Mouse (Mus musculus) heart, embryonic 12.5 days (tissue): ENCODE results near the gene Hebp1. TPM values are rescaled to one million over a fixed set of nuclear protein-coding genes. Genes with fewer than 3 reads are reported as not detected.
A peak's percentile ranks its signal among the peaks of the same experiment; 100 is the strongest.

Experiments used
- ATAC-seq: fragments of 200-750 bp; cut with Nextera tagmentation; 2 replicates; pipeline ENCODE4 v1.8.0; 2017; ENCODE audit warnings: moderate TSS enrichment, moderate library complexity; ENCODE audit not compliant: insufficient number of reproducible peaks, low FRiP score
- H3K27ac ChIP-seq: fragments of 300-500 bp; sonication (generic); 2 replicates; pipeline ENCODE4 v1.5.1; 2016; ENCODE audit warnings: mild to moderate bottlenecking, moderate library complexity; ENCODE audit not compliant: poor library complexity, severe bottlenecking
- H3K27me3 ChIP-seq: fragments of 300-500 bp; sonication (generic); replicated peaks from 2 replicates; pipeline ENCODE4 v1.6.1; 2016; ENCODE audit warnings: mild to moderate bottlenecking, moderate library complexity
- H3K36me3 ChIP-seq: fragments of 300-500 bp; sonication (generic); 2 replicates; pipeline ENCODE4 v1.6.1; 2016; ENCODE audit warnings: mild to moderate bottlenecking, moderate library complexity
- H3K4me1 ChIP-seq: fragments of 300-500 bp; sonication (generic); replicated peaks from 2 replicates; pipeline ENCODE4 v1.6.1; 2016; ENCODE audit warnings: mild to moderate bottlenecking
- H3K4me2 ChIP-seq: fragments of 300-500 bp; sonication (generic); 2 replicates; pipeline ENCODE4 v1.6.1; 2016; ENCODE audit warnings: mild to moderate bottlenecking, moderate library complexity
- H3K4me3 ChIP-seq: fragments of 300-500 bp; sonication (generic); 2 replicates; pipeline ENCODE4 v1.5.1; 2016; ENCODE audit warnings: mild to moderate bottlenecking
- H3K9ac ChIP-seq: fragments of 300-500 bp; sonication (generic); 2 replicates; pipeline ENCODE4 v1.6.1; 2016; ENCODE audit warnings: mild to moderate bottlenecking, moderate library complexity
- H3K9me3 ChIP-seq: fragments of 300-500 bp; sonication (generic); replicated peaks from 2 replicates; pipeline ENCODE4 v1.6.1; 2016; ENCODE audit warnings: mild to moderate bottlenecking, moderate library complexity
- WGBS: fragments of 180-500 bp; shearing (Covaris S2); methylation state at CpG from one replicate; pipeline ENCODE4 v1.1.7; 2016; 5-methylcytosine and 5-hydroxymethylcytosine counted together
- polyA plus RNA-seq: library from polyadenylated mRNA; unstranded; fragments of >200 nt; fragmentation: Nextera tagmentation; extraction: Ambion mirVana; gene quantifications from 2 replicates; pipeline ENCODE4 v1.2.1, GENCODE M21; 2016

The Hebp1 gene
- polyA plus RNA-seq, 1 experiment from 2014 or later, result 16.0 TPM

DNA sequence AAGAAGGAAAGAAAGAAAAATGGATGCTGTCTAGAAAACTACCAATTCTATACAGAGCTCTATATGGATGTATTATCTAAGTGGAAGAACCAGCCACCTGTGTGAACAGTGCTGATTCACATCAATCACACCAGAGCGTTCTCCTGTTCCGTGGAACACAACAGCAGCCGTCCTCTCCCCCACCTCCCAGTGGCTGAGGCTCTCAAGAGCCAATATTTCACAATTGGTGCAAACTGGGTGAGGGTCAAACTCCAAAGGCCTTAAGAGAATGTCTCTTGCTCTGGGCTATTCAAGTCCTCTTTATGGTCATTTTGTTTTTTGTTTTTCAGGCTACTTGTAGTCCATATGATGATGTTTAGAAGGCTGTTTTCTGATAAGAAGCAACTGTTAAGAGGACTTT, 32.6 kb downstream of the Hebp1 start:
- Histone ChIP-seq H3K4me3 (no peak overlapping the region), H3K4me2 (no peak overlapping the region), H3K27me3 (0 out of 2 replicates have a peak, but pooled peaks cover 6% of the 10 kb centered on the region), H3K36me3 (no peaks in the 10 kb centered on the region), H3K4me1 (peaks cover 24% of the 10 kb centered on the region), H3K27ac (no peak overlapping the region), H3K9ac (no peak overlapping the region), H3K9me3 (no peaks in the 10 kb centered on the region)
- ATAC-seq, result no peak
- 81% methylated on average over 3 of the region's 3 CpGs for WGBS

DNA sequence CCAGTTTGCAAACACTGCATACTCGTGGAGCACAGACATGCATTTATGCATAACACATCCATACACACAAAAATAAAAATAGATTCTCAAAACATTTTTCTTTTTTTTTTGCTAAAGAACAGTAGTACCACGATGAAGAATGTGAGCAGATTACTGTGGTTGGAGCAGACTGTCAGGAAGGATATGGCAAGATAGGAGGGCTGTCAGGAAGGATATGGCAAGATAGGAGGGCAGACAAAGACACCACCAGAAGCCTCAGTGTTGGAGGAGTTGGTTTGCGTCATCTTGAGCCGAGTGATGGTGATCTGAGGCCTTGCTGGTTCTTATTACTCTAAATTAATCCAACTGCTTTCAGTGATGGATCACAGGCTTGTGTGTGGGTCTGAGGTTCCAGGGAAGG, 35.0 kb downstream of the Hebp1 start:
- Histone ChIP-seq H3K27me3 (0 out of 2 replicates have a peak, but pooled peaks cover 6% of the 10 kb centered on the region), H3K36me3 (no peaks in the 10 kb centered on the region), H3K4me3 (no peak overlapping the region), H3K4me2 (no peak overlapping the region), H3K4me1 (peaks cover 22% of the 10 kb centered on the region), H3K27ac (peak overlapping the region; percentile 69), H3K9me3 (no peaks in the 10 kb centered on the region), H3K9ac (no peak overlapping the region)
- 42% methylated on average over 4 of the region's 4 CpGs for WGBS
- no peak for ATAC-seq

DNA sequence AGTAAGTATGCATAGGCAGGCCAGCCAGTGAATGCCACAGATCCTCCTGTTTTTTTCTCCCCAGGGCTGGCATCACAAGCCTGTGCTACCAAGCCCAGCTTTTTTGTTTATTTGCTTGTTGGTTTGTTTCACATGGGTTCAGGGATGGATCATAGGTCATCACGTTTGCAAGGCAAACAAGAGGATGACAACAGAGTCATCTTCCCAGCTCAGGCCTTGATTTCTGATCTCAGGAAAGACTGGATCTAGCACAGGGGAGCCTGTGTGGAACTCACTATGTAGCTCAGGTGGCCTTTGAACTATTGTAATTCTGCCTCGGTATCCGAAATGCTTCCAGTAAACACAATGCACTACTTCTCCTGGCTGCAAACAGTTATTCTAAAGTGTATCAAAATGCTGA, 35.5 kb downstream of the Hebp1 start:
- Histone ChIP-seq H3K27ac (peak overlapping the region; percentile 69; the same call in 1 of the 2 replicates), H3K4me3 (no peak overlapping the region), H3K9ac (no peak overlapping the region), H3K27me3 (0 out of 2 replicates have a peak, but pooled peaks cover 6% of the 10 kb centered on the region), H3K9me3 (no peaks in the 10 kb centered on the region), H3K4me2 (no peak overlapping the region), H3K4me1 (peaks cover 27% of the 10 kb centered on the region), H3K36me3 (no peaks in the 10 kb centered on the region)
- WGBS, result 89% methylated on average over 3 of the region's 3 CpGs
- ATAC-seq, result no peak

DNA sequence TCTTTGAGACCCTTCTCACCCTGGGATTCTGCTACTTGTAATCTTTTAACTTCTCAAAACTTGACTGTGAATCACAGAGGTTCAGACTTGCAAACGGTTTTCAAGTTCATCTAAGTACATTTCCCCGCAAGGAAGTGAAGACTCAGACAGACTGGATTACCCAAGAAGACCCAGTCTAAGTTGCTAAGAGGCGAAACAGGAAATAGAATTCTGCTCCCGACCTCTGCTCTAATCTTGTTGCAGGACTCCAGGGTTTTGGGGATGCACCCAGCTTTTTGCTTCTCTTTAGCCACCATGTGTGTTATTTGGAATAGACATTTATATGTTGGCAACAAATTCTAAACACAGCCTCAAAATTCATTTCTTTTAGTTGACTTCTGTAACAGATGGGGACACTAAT, 36.5 kb downstream of the Hebp1 start:
- no peak overlapping the region for H3K4me3 ChIP-seq
- H3K9me3 ChIP-seq, result no peaks in the 10 kb centered on the region
- H3K4me2 ChIP-seq, result no peak overlapping the region
- 56% methylated on average over 4 of the region's 4 CpGs for WGBS
- no peaks in the 10 kb centered on the region for H3K36me3 ChIP-seq
- 0 out of 2 replicates have a peak, but pooled peaks cover 5% of the 10 kb centered on the region for H3K27me3 ChIP-seq
- no peak overlapping the region for H3K9ac ChIP-seq
- H3K4me1 ChIP-seq, result peaks cover 36% of the 10 kb centered on the region
- no peak for ATAC-seq
- no peak overlapping the region for H3K27ac ChIP-seq

DNA sequence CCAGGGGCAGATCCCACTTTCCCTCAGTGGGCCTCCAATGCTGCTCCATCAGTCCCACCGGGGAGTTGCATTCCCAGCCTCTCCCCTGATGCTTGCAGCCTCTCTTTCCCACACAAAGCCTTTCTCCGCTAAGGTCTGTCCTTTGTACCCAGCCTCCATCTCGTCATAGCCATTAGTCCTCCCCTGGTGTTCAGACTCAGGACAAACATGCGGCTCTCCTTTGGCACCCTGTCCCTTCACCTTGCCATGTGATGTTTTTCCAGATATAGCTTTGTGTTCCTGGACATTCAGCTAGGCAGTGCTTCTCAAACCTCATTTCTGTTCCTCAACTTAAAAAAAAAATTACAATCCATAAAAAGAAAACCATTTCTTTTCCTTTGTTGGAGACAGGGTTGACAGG, 39.3 kb downstream of the Hebp1 start:
- no peak overlapping the region for H3K27ac ChIP-seq
- ATAC-seq, result no peak
- H3K9me3 ChIP-seq, result no peaks in the 10 kb centered on the region
- peaks cover 2% of the 10 kb centered on the region; the same call in 1 of the 2 replicates for H3K36me3 ChIP-seq
- no peak overlapping the region for H3K9ac ChIP-seq
- H3K27me3 ChIP-seq, result no peaks in the 10 kb centered on the region
- 73% methylated on average over 4 of the region's 4 CpGs for WGBS
- peaks cover 27% of the 10 kb centered on the region for H3K4me1 ChIP-seq
- no peak overlapping the region for H3K4me2 ChIP-seq
- H3K4me3 ChIP-seq, result no peak overlapping the region

DNA sequence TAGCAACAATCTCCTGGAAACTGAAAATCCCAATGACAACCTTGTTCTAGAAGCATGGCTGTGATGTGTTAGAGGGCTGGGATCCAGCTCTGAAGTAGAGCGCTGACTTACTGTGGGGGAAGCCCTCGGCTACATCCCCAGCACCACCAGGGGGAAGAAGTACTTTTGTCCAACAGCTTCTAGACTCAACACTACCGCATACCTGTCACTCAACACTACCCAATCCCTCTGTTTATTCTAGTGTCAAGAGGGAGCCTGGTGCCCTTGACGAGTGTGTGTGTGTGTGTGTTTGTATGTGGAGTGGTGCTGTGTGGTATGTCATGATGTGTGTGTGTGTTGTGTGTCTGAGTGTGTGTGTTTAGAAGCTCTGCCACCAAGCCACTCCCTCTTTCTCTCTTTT, 40.3 kb downstream of the Hebp1 start:
- Histone ChIP-seq H3K4me1 (peaks cover 19% of the 10 kb centered on the region), H3K4me2 (no peak overlapping the region), H3K27ac (no peak overlapping the region), H3K9ac (no peak overlapping the region), H3K27me3 (no peaks in the 10 kb centered on the region), H3K36me3 (peaks cover 10% of the 10 kb centered on the region), H3K9me3 (no peaks in the 10 kb centered on the region), H3K4me3 (no peak overlapping the region)
- WGBS, result 44% methylated on average over 4 of the region's 4 CpGs
- peak; percentile 49; the same call in 1 of the 2 replicates for ATAC-seq

DNA sequence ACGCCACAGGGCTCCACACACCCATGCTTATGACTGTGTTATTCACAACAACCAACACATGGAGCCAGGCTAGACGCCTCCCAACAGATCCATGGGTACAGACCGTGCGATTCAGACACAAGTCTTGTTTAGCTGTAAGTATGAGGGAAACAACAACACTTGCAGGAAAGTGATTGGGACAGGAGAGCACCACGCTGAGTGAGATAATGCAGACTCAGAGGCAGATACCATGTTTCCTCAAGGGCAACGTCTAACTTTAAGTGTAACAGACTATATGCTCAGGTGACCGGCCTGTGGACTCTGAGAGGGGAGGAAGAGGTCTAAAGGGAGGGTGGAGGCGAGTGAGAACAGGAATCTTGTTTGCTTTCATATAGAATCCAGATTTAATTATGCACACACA, 41.2 kb downstream of the Hebp1 start:
- WGBS, result 46% methylated on average over 8 of the region's 8 CpGs

DNA sequence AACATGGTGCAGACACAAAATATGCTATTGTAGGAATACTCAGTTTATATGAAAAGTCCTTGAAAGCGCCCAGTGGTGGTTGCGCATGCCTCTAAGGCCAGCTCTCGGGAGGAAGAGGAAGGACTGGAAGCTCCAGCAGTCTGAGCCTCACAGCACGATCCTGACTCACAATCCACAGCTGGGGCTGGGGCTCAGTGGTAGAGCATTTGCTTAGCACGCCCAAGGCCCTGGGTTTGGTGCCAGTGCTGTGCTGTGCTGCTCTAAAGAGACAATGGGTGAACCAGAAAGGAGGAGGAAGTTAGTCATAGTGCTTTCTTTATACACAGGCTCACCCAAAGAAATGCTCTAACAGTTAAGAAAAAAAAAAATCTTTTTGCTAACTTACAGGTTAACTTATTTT, 44.1 kb downstream of the Hebp1 start:
- peaks cover 11% of the 10 kb centered on the region for H3K36me3 ChIP-seq
- peaks cover 16% of the 10 kb centered on the region for H3K4me1 ChIP-seq
- ATAC-seq, result no peak
- no peak overlapping the region for H3K4me3 ChIP-seq
- H3K4me2 ChIP-seq, result no peak overlapping the region
- 77% methylated on average over 5 of the region's 5 CpGs for WGBS
- H3K27me3 ChIP-seq, result 0 out of 2 replicates have a peak, but pooled peaks cover 6% of the 10 kb centered on the region
- no peaks in the 10 kb centered on the region for H3K9me3 ChIP-seq
- H3K9ac ChIP-seq, result no peak overlapping the region
- no peak overlapping the region for H3K27ac ChIP-seq

More for the DNA sequence above, 41.2 kb downstream of the Hebp1 start:
- Histone ChIP-seq H3K4me1 (peaks cover 16% of the 10 kb centered on the region), H3K27me3 (no peaks in the 10 kb centered on the region), H3K27ac (no peak overlapping the region), H3K9me3 (no peaks in the 10 kb centered on the region), H3K36me3 (peaks cover 11% of the 10 kb centered on the region), H3K9ac (no peak overlapping the region), H3K4me3 (no peak overlapping the region), H3K4me2 (0 out of 2 replicates have a peak overlapping the region, but pooled peaks have one; percentile 29)
- ATAC-seq, result no peak

DNA sequence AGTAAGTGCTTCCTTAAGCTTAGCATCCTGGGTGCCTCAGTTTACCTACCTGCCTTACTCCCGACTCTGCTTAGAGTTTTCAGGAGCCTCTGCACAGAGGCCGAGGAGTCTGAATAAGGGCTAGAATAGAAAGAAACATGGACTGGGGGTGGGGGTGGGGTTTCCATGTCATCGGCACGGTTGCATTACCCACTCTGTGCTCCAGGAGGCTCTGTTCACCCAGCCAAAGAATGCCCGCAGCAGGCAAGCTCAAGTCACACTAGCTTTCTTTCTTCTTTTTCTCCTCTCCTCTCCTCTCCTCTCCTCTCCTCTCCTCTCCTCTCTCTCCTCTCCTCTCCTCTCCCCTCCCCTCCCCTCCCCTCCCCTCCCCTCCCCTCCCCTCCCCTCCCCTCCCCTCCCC, 47.5 kb downstream of the Hebp1 start:
- WGBS, result 31% methylated on average over 5 of the region's 5 CpGs
- Histone ChIP-seq H3K36me3 (peaks cover 14% of the 10 kb centered on the region), H3K4me1 (no peaks in the 10 kb centered on the region), H3K9me3 (no peaks in the 10 kb centered on the region), H3K4me3 (no peak overlapping the region), H3K4me2 (no peak overlapping the region), H3K27ac (no peak overlapping the region), H3K27me3 (0 out of 2 replicates have a peak, but pooled peaks cover 6% of the 10 kb centered on the region), H3K9ac (no peak overlapping the region)
- no peak for ATAC-seq

DNA sequence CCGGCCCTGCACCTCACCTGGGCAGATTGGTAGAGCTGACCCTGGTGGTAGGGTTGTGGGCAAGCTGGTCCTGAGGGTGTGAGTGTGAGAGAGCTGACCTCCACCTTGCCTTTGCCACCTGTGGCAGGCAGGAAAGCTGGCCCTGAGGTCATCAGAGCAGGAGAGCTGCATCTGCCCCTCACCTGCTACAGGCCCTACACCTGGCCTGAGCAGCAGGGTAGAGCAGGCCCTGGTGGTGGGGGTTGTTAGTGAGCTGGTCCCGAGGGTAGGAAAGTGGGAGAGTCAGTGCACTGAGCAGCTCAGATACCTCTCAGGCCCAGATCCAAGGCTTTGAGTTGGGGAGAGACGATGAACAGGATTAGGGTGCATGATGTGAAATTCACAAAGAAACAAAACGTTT, 48.1 kb downstream of the Hebp1 start:
- no peak overlapping the region for H3K4me3 ChIP-seq
- no peak overlapping the region for H3K4me2 ChIP-seq
- H3K9ac ChIP-seq, result no peak overlapping the region
- no peaks in the 10 kb centered on the region for H3K4me1 ChIP-seq
- ATAC-seq, result peak; percentile 30; the same call in 1 of the 2 replicates
- H3K27ac ChIP-seq, result no peak overlapping the region
- H3K9me3 ChIP-seq, result no peaks in the 10 kb centered on the region
- H3K36me3 ChIP-seq, result peaks cover 14% of the 10 kb centered on the region
- WGBS, result 75% methylated on average over 4 of the region's 4 CpGs
- H3K27me3 ChIP-seq, result 0 out of 2 replicates have a peak, but pooled peaks cover 6% of the 10 kb centered on the region

DNA sequence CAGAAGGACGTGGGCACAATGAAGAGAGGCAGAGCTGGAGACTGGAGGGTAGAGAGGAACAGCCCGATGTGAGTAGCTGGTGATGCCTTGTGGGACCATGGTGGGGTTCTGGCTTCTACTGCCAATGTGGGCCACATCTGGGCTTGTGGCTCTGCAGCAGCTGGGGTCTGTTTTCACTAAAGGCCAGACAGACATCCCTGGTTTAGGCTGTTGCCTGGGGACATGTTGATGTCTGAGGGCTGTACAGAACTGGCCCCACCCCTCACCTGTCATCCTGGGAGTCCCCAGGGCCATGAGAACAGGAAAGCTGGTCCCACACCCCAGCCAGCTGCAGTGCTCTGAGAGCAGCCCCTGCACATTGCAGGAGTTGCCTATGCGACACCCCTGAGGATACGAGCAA, 48.6 kb downstream of the Hebp1 start:
- no peak overlapping the region for H3K27ac ChIP-seq
- H3K4me3 ChIP-seq, result no peak overlapping the region
- peaks cover 14% of the 10 kb centered on the region for H3K36me3 ChIP-seq
- no peaks in the 10 kb centered on the region for H3K9me3 ChIP-seq
- H3K4me1 ChIP-seq, result no peaks in the 10 kb centered on the region
- no peak overlapping the region for H3K9ac ChIP-seq
- 76% methylated on average over 4 of the region's 4 CpGs for WGBS
- no peak overlapping the region for H3K4me2 ChIP-seq
- H3K27me3 ChIP-seq, result 0 out of 2 replicates have a peak, but pooled peaks cover 6% of the 10 kb centered on the region
- peak; percentile 23; the same call in 1 of the 2 replicates for ATAC-seq

DNA sequence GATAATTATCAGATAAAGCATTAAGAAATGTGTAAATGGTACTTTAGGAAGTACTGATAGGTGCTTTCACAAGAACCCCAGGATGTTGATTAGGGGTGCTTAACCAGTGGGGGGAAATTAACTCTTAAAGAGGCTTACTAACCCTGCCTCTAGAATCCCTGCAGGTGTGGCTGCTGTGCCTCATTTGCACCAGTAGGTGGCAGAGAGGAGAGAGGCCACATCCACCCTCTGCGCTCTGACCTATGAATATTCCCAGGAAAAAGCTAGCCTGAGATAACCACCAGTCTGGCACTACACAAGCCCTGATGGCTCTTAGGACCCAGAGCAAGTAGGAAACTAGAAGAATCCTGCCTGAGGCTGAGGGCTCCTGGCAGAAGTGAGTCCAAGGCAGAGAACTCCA, 49.3 kb downstream of the Hebp1 start:
- H3K9ac ChIP-seq, result no peak overlapping the region
- H3K9me3 ChIP-seq, result no peaks in the 10 kb centered on the region
- ATAC-seq, result no peak
- H3K4me3 ChIP-seq, result no peak overlapping the region
- no peaks in the 10 kb centered on the region for H3K4me1 ChIP-seq
- H3K27me3 ChIP-seq, result 0 out of 2 replicates have a peak, but pooled peaks cover 6% of the 10 kb centered on the region
- H3K4me2 ChIP-seq, result no peak overlapping the region
- H3K36me3 ChIP-seq, result peaks cover 12% of the 10 kb centered on the region
- WGBS, result 37% methylated on average over 1 of the region's 1 CpGs
- no peak overlapping the region for H3K27ac ChIP-seq
